Mouse (Mus musculus): ENCODE measurements around the gene Lhcgr. TPM values are rescaled to one million over a fixed set of nuclear protein-coding genes. Genes with fewer than 3 reads are reported as not detected.

The Lhcgr gene
- not detected for polyA plus RNA-seq (2017; shearing (Covaris generic))

DNA sequence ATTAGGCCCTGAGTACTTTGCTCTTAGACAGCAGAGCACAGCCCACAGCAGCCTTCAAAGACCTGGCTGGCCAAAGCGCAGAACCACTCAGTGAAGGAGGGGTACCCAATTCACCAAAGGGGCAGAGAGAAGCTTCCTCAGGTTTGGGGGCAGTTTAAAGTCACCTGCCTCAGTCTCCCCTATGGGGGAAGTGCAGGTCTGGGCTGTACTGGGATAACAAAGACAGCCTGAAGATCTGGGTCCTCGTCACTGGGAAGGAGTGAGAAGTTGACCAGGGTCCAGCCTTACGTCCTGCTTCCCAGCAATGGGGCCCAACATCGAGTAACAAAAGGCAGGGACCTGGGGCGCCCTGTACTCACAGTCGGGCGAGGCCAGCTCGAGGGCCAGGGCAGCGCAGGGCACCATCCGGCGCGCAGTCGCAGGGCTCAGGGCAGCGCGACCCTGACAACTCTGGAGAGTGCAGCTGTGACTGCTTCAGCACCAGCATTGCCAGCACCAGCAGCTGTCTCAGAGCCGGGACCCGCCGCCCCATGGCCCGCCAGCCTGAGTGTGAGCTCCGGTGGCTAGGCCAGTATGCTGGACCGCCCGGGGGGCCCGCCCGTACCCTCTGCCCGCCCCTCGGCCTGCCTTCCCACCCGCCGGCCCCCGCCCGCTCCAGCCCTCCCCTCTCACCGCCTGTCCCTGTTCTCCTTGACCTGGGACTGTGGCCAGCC lies at the start of gene Lhcgr:
Gene Lhcgr, minus strand, starts transcription at position 551 of the 713 bp plus-strand sequence.

GRCm38 (mm10) chr17:88668452-88668851 lies 123.3 kb downstream of the Lhcgr start, which contains the start of gene Gtf2a1l:
Gene Gtf2a1l, plus strand, starts transcription at chr17:88668660.

Other genes with a start within 250 kb of the Lhcgr start
- 4.2 TPM for gene Ston1, start 194.3 kb downstream of the Lhcgr start, polyA plus RNA-seq (2017; shearing (Covaris generic))
- gene Gtf2a1l, start 123.3 kb downstream of the Lhcgr start, polyA plus RNA-seq (2017; shearing (Covaris generic)): not detected

Data from CD4-positive, CD25-positive, alpha-beta regulatory T cell, adult 9 weeks (primary cell).